Mouse (Mus musculus) left cerebral cortex, postnatal 25 days (tissue): ENCODE measurements around the gene Pkd1l1. TPM values are rescaled to one million over a fixed set of nuclear protein-coding genes. Genes with fewer than 3 reads are reported as not detected.

Experiments
- DNase-seq, 2 experiments: peaks; one replicate each; pipeline ENCODE4 v3.0.0; 2022; ENCODE audit warnings: low spot score in 2 of 2, mixed read lengths in 1 of 2
- intact Hi-C: fragments of 180-260 bp; cut with DNase I; formaldehyde crosslinking; loops from one replicate; pipeline ENCODE4 v1.15.1; 2025
- total RNA-seq, 2 experiments: library from RNA; stranded (reverse); gene quantifications; 2 replicates each; pipeline ENCODE4 v1.2.3; 2021

Gene Pkd1l1
- total RNA-seq, 2 experiments from 2014 or later: not detected

GRCm38 (mm10) chr11:8948871-8949270 is 24.2 kb downstream of the Pkd1l1 start:
- DNase-seq: no peak
- intact Hi-C loops: no loop called here

DNA sequence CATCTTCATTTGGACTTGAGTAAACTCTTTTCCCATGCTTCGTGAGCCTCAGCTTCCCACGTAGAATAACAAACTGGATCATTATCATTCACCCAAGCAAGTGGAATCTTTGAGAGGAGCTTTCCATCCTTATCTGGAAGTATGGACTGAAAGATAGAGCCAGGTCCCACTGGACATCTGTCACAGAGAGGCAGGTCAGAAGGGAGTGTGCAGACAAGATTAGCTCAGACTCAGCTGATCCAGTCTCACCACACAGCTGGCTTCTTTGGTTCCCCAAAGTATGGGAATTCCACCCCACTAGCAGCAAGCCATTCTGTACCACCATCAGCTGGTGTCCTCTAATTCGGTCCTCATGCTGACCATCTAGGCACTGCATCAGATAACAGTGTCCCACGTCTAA is 29.0 kb downstream of the Pkd1l1 start:
- intact Hi-C loops: no loop called here
- no peak for DNase-seq

- no peak for DNase-seq
Observed at GRCm38 (mm10) chr11:8942446-8942845, 30.6 kb downstream of the Pkd1l1 start.

DNA sequence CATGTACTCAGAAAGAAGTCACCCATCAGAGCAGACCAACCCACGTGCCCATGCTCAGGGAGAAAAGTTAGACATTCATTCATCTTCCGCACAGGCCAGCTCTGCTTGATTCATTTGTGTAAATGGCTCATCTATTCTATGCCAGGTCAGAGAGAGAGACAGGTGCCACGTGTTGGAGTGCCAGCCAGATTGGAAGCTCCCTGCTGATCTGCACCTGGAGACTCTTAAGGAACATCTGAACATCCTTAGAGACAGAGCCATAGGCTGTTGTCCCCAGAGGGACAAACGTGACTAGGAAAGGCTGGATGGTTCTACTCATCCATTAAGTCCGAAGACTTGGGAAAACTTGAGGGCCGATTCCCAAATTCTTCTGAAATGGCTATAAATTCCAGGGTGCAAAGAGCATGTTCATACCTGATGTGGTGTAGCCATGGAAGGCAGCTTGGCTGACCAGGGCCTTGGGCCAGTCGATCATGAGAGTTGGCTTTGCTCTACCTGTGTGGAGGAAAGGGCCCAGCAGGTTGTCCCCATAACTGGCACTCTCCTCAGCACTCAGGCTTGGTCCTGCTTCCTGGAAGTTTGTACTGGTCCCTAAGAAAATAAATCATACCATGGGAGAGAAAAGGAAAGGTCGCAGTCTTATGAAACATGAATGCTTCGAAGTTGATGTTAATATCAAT is 36.5 kb downstream of the Pkd1l1 start:
- no peak for DNase-seq
- intact Hi-C loops: no loop called here

More at GRCm38 (mm10) chr11:8942446-8942845, 30.6 kb downstream of the Pkd1l1 start:
- intact Hi-C loops: no loop called here

DNA sequence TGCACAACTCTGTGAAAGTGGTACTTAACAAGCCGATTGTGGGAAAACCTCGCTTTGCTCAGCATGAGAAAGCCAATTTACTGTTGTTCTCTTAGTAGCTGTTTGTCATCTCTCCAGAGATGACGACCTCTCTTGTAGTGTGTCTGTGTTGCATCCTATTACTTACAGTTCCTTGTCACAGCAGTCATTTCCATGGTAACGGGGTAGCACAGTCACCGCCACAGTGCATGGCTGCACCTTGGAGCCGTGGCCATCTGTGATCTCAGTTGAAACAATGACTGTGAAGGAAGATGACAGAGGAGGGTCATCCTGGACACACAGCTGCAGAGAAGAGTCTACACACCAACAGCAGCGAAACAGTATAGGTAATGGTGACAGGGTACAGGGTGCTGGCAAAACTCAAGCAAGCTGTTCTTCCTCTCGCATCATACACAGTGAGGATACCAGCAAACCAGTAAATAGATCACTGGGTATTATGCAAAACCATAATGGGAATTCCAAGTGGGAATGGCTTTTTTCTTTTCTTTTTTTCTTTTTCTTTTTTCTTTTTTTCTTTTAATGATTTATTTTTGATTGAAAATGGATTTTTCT is 56.9 kb downstream of the Pkd1l1 start:
- intact Hi-C loops: no loop called here
- peak in 1 of 2 experiments; percentile 1 for DNase-seq

DNA sequence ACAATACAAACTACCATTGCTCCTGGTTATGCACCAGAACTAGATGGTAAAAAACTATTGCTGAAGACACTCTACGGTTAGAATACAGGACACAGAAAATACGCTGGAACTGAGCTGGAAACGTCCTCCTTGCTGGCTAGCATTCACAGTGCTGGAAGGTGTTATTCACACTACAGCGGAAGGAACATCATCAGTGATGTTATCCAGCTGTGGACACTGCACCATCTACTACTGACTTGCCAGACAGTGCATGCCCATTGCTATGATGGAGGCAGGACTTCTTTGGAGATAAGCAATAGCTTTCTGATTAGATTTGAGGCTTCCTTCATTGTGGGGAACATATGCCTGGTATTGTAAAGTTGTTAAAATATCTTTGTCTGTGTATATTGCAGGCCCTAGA is 90.3 kb downstream of the Pkd1l1 start:
- intact Hi-C loops: no loop called here
- DNase-seq: no peak

- DNase-seq: no peak
- intact Hi-C loops: no loop called here
Observed at GRCm38 (mm10) chr11:8881521-8881920, 91.5 kb downstream of the Pkd1l1 start.

- DNase-seq: peak in 1 of 2 experiments; percentile 11
Observed at GRCm38 (mm10) chr11:8870115-8870514, 103.0 kb downstream of the Pkd1l1 start.

DNA sequence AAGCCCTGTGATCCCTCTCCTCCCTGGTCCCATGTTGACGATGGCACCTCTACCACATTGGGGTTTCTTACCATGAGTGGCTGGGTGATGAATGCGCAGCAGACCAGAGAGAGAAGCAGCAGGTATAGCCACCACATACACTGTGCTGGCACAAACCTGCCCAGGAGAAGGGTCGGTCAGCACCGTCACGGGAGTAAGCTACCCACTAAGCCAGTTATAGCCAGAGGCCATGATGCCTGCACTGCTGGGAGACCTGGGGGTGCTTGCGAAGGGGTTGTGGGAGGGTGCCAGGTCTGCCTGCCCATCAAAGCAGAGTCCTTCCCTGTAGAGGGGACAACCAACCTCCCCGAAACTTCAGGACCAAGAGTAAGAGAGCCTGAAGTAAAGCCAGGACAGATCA is 107.0 kb downstream of the Pkd1l1 start:
- intact Hi-C loops: loop anchor here (10.0 kb wide), 1 partner anchor 269 kb away; no protein-coding TSS in a partner anchor
- no peak for DNase-seq

More at GRCm38 (mm10) chr11:8870115-8870514, 103.0 kb downstream of the Pkd1l1 start:
- intact Hi-C loops: no loop called here

DNA sequence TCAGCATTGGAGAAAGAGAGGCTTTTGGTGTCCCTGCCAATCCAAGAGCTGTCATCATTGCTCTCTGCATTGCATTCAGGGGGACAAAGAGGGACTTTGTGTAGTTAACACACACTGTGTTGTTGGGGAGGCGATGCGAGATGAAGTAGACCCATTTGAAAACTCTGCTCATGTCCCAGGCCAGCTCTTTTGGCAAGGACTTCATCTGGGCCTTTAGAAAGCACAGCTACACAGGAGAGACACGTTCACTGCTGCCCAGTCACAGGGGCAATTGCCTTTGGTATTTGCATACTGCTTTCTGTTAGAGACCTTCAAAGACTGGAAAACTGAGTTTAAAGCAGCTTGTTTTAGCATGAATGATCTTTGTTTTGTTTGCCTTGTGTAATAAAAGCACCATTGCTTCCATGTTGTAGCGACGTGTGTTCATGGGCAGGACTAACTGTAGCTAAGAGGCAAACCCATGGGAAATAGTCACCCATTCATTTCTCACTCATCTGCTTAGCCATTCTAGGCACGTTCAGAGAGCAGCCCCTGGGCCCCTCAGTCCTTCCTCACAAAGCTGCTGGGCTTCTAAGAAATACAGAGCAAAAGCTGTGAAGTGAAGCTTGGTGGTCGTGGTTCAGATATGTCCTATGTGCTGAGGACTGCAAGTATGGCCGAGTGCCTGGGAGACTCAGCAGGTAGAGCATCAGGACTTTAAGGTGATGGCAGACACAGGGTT is 109.0 kb downstream of the Pkd1l1 start:
- intact Hi-C loops: loop anchor here (2.0 to 10.0 kb wide), 4 partner anchors 87 to 442 kb away; partner anchors contain the start of gene Tns3
- DNase-seq: peak; percentile 6 to 52

DNA sequence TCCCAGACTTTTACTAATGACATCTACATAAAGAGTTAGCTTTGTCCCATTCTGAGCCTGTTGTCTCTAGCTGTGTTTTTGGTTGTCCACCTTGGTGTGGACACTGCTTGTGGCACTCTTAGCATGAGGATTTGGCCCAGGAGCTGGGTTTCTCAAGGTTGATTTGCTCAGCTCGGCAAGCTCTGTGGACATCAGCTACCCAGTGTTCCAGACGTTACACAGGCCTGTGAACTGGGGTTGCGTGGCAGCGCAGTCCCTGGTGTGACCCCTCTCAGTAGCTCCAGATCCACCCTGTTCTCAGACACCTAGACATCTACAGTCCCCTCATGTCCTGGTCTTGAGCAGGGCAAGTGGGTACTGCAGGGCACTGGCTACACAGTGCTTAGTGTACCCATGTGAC is 110.6 kb downstream of the Pkd1l1 start:
- intact Hi-C loops: loop anchor here (2.0 to 10.0 kb wide), 4 partner anchors 88 to 440 kb away; partner anchors contain the start of gene Tns3
- no peak for DNase-seq

DNA sequence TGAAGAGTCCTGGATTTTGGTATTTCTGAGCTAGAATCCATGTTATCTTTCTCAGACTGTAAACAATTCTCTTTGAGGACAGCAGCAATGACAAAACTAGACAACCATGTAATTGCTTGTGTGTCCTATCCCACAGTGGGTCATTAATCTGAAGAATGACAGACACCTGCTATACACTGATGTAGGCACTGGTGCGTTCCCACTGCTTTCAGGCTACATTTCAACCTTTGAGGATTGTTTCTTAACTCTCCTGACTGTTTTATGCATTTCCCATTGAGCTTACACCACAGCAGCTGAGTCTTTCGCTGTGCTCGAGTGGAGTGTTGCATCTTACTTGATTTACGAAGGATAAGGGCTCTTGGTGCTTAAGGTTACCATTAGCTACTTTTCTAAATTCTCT is 111.1 kb downstream of the Pkd1l1 start:
- no peak for DNase-seq
- intact Hi-C loops: loop anchor here (2.0 to 10.0 kb wide), 5 partner anchors 89 to 440 kb away; partner anchors contain the start of gene Tns3

GRCm38 (mm10) chr11:8860878-8861277 is 112.2 kb downstream of the Pkd1l1 start:
- no peak for DNase-seq
- intact Hi-C loops: loop anchor here (2.0 to 10.0 kb wide), 4 partner anchors 199 to 439 kb away; partner anchors contain the start of gene Tns3

GRCm38 (mm10) chr11:8859868-8860267 is 113.2 kb downstream of the Pkd1l1 start:
- intact Hi-C loops: loop anchor here (2.0 to 10.0 kb wide), 4 partner anchors 198 to 438 kb away; partner anchors contain the start of gene Tns3
- DNase-seq: peak; percentile 57 to 60

DNA sequence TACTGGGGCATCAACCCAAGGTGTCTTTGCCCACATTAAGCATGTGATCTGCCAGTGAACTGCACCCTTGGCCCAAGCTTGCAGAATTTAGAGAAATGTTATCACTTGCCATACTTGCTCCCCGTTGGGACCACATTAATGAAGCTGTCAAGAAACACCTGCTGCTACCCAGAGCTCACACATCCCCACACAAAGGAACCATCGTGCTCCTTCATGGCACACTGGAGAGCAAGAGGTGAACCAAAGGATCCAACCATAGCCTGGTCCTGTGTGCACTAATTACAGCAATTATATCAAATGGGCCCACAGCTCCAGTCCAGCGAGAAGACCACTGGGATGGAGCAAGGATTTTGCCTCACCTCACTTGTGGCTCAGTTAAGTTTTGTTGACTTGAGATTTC is 114.0 kb downstream of the Pkd1l1 start:
- intact Hi-C loops: no loop called here
- no peak for DNase-seq

DNA sequence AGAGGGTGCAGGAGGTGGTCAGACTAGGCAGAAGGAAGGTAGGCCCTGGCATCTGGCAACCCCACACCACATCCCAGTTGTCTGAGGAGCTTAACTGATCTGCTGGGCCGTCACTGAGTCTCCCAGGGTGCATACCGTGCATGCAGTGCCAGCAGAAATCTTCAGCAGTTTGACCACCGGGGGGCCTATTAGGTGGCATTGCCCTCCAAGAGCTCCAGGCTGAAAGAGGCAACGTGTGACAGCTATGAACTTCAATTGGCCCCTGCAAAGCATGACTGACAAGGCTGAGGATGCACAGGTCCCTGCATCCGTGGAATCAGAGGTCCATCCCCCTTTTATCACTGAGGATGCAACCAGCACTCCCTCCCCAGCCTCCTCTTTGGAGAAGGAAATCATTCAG is 116.9 kb downstream of the Pkd1l1 start:
- DNase-seq: no peak
- intact Hi-C loops: no loop called here

GRCm38 (mm10) chr11:8848049-8848448 is 125.0 kb downstream of the Pkd1l1 start:
- intact Hi-C loops: no loop called here
- DNase-seq: no peak

DNA sequence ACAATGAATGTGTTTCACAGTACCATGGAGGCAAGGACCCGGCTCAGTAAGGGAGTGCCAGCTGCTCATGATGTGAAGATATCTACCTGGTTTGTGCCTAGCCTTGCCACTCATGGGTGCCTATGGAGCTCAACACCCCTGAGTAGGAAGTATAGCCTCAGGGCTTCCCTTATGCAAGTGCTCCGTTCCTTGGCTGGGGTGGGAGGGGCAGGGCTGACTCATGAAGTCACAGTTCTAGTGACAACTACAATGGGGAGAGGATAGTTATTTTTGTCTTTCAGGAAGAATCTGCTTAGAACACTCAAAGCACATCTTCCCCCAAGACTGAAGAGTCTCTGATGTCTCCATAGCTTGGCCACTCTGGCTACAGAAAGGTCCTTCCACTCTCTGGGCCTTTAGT is 125.4 kb downstream of the Pkd1l1 start:
- intact Hi-C loops: no loop called here
- DNase-seq: no peak

- DNase-seq: no peak
- intact Hi-C loops: no loop called here
Observed at GRCm38 (mm10) chr11:8836176-8836575, 136.9 kb downstream of the Pkd1l1 start.

DNA sequence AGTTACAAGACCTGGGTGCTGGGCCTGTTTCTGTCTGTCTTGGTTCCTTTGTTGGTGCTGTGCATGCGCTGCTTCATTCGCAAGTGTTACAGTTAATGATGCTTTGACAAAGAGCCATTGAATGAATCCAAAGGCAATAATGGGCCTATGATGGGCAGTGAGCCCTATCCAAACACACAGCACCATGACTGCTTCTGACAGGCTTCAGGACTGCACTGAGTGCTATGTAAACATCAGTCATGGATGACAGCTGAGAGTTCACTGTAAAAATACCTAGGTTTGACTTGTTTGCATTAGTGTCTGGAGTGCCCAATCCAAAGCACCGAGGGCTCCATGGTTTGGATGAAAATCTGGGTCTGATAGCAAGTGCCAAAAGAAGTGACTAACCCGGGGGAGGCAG is 138.9 kb downstream of the Pkd1l1 start:
- DNase-seq: no peak
- intact Hi-C loops: no loop called here
